Mouse (Mus musculus) neutrophil, adult 5-6 weeks (primary cell): ENCODE results near the gene Cacna2d2. TPM values are rescaled to one million over a fixed set of nuclear protein-coding genes. Genes with fewer than 3 reads are reported as not detected.

Experiments used
- ATAC-seq: fragments of 151-379, 151-347 bp; 2 replicates; pipeline ENCODE4 v1.8.0; 2017; ENCODE audit warnings: mild to moderate bottlenecking, moderate TSS enrichment; ENCODE audit not compliant: insufficient number of reproducible peaks, poor library complexity, low FRiP score, severe bottlenecking; ENCODE audit errors: extremely low read depth
- total RNA-seq: library from RNA; stranded (forward); fragments of 200-1000 nt; gene quantifications from 2 replicates; pipeline ENCODE4 v1.2.3, GENCODE M21; 2017

Cacna2d2 gene
- total RNA-seq, 1 experiment from 2014 or later = 0.58 TPM

DNA sequence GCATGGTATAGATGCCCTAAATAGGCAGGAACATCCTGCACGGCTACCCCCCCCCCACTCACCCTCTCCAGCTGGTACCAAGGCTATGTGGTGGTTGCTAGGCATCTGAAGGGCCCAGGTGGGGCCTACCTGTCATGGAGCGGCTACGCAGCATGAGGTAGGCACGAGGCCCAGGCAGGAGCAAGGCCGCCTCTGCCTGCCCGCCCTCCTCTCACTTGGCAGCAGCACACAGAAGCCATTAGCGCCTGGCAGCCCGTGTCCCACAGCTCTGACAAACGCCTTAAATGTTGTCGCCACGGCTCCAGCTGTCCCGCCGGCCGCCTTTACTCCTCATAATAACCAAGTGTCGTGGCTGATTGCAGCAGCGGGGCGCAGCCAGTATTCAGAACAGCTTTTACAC is 84.9 kb downstream of the Cacna2d2 start:
- ATAC-seq = no peak

DNA sequence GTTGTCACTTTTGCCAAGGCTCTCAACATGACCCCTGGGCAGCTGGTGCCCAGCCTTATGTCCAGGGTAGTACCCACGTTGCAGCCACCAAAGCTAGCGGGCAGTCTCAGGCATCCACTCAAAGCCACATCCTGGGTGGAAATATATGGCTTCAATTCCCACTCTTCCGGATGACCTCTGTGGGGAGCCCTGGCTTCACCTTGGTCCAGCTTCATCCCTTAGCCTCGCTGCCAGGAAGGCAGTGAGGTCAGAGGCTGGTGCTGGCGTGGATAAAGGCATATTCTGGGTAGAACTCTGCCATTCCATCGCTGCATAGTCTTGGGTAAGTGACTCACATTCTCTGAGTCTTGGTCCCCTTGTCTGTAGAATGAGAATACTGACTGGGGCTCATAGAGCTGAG is 85.4 kb downstream of the Cacna2d2 start:
- no peak for ATAC-seq

DNA sequence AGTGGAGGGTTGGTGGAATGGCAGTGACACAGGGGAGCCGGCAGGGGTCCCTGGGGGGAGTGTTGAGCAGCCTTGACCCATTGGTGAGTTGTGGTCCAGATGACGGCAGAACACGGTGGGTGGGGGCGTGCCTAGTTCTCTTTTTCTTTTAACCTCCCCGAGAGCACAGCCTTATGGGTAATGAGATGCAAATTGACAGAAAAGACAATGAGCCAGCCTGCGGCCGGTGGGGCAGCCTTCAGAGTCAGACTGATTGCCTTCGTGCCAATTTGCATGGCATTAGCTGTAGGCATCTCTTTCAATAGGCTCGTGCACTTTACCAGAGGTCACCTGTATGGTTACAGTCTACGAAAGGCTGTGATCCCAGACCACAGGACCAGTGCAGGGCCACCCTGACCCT is 86.7 kb downstream of the Cacna2d2 start:
- no peak for ATAC-seq

DNA sequence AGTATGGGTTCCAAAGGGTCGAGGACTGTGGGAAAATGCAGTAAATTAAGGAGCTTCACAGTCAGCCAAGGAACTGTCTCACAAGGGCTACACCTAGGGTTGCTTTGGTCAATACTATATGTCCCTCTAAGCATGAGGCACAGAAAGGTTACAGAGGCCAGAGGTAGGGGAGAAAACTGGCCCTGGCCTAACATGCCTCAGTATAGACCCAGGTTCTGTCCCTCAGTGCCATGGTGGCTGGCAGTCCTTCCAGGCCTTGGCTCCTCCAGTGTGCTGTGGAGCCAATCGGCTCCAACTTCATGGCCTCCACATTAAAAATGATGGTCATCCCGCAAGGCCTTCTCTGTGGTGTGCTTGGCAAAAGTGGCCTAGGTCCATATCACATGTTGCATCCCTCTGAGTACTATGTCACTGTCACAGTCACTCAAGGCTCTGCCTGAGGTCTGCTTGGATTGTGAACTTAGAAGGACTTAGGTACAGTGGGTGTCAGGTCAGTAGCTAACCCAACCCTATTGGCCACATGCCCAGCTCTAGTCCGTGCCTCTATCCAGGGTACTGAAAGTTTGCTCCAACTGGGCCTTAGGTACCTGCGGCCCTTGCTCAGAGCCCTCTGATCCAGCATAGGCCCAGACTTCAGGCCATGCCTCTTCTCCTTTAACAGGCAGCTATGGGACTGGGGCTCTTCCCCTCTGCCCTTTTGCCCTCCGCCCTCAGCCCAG is 87.3 kb downstream of the Cacna2d2 start:
- no peak for ATAC-seq

DNA sequence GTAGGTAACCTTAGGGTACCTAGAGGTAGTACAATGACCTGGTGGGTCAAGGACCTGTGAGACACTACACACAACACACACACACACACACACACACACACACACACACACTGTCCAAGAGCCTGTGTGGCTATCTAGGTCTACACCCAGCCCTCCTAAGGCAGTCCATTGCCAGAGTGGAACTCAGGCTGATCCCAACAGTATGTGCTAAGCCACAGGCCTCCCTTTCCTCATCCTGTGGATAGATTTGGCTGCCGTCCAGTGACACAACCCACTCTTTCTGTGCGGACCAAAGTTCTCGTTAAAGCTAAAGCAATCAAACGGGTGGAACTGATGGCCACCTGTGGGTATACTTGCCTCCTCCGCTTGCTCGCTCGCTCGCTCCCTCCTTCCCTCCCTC is 90.7 kb downstream of the Cacna2d2 start:
- no peak for ATAC-seq

DNA sequence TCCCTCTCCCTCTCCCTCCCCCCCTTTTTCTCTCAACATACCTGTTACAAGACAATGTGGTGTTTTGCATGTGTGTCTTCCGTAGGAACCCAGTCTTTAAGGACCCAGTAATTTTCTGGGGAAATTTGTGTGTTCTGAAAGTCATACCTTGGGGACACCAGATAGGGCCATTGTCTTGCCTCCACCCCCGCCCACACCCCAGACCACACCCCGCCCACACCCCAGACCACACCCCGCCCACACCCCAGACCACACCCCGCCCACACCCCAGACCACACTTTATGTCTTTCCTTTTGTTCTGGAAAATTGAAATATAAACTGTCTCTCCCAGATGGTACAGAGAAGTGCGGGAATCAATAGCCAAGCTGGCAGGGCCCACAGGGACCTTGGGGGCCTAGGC is 91.2 kb downstream of the Cacna2d2 start:
- no peak for ATAC-seq

DNA sequence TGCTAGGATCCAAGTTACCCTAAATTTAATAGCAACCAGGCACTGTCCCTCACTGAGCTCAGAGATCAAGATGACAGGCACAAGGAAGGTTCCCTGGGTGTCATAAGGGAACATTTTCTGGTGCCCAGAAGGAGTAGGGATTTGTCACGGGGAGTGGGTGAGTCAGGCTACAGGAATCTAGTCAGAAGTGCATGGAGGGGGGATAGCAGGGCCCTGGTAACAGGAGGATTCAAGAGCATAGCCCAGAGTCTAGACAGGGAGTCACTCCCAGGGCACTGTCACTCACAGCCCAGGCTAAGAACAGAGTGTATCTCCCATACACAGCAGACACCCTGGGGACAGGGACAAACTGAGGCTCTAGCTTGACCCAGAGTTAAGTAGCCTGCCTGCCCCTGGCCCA is 94.1 kb downstream of the Cacna2d2 start:
- no peak for ATAC-seq

DNA sequence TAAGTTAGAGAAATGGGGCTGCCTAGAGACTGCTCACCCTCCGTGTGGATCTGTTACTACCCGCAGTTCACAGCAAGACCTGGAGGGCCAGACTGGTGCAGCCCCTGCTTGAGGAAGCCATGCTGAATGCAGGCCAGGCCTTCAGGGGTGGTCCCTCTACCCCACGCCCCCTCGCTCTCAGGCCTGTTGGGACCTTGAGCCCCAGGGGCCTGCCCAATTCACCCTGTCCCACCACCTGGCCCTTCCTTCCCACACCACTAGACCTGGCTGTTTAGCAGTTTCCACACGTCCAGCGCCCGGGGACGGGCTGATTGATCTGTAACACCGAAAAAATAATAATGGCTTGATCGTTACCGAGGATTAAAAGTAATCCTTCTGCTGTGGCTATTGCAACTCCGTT is 94.8 kb downstream of the Cacna2d2 start:
- no peak for ATAC-seq

DNA sequence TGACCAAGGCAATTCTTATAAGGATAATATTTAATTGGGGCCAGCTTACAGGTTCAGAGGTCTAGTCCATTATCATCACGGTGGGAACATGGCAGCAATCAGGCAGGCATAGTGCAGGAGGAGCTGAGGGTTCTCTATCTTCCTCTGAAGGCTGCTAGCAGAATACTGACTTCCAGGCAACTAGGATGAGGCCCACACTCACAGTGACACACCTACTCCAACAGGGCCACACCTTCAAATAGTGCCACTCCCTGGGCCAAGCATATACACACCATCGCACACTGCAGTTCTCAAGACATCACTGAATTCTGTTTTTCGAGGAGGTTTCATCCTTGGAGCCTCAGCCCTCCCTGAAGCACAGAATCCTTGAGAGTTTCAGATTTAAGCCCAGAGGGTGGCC is 96.9 kb downstream of the Cacna2d2 start:
- no peak for ATAC-seq

DNA sequence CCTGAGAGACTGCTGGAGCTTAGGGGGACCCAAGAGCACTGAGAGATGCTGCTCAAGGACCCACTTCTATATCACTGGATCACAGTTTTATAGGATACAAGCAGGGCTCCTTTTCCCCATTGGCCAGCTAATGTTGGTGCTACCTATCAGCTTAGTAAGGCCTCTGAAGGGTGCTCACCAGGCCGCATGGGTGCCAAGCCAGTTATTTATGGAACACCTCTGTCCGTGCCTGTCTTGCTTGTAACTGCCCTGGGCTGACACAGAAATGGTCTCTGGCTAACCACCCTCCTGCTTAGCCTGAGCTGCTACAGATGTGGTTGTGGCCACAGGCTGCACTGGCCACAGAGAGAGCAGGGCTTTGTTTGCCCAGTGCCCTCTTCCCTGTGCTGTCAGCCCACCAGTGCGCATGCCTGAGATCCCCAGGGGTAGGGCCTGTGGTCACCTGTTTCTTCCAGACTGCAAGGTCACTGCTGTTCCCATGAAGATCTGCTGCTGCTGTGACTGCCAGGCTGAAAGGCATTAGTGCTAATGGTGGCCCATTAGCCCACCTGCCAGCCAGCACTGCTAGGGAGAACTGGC is 101.4 kb downstream of the Cacna2d2 start:
- no peak for ATAC-seq

DNA sequence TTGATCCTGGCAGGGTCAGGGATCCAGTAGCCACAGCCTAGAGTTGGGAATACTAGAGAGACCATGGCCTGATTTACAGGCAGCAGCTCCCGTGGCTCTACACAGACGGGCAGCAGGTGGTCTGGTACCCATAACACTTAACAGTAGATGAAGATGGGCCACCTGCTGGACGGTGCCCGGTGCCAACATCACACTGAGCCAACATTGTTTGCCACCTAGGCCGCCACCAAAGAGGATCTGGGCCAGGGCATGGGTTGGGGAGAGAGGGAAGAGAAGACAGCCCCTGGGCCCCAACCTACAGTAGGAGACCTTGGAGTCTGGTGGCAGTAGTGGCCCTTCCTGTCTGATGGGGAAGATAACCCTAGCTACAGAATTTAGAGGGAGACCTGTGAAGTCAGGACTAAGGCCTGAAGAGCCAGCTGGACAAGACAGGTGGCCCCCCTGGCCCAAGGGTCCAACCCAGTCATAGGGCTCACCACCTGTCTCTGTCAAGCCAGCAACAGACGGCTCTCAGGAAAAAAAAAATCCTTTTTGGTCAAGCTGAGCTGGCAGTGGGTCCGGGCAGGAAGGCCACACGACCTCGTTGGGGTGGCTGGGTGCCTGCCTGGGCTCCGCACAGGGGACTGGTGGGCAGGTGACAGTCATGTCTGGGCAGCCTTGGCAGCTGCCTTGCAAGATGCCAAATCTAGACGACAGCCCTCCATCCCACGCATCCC is 102.9 kb downstream of the Cacna2d2 start:
- ATAC-seq = no peak

DNA sequence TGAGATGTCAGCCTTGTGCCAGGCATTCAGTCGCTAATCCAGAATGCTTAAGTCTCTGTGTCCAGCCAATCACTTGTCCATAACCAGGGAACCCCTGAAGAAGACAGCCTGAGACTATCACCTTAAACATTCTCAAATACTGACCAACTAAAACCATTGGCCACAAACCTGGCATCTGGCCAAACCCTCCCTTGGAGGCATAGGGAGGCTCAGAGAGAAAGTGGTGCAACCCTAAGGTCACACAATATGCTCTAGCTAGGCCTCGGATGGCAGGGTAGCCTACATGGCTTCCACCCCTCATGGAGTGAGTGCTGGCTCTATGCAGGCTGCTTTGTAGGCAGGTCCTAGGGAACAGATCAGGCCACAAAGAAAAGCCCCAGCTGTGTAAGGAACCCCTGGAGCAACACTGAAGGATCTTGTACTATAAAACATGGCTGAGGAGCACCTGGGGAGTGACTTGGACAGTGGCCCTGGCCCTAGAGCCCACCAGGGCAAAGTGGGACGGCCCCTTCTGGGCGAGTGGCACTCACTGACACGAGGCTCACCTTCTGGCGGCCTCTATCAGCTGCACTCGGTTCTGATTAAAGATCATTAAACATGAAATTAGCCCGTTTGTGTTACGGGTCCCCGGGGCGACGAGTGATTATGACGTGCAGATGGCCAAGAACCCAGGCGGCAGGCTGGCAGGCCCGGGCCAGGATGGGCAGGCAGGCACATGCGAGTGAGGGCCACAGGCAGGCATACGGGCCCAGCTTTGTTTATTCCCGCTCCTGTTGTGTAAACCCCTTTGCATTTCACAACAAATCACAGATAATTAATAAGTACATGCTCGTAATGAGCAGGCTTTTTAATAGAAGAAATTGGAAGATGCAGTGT is 105.5 kb downstream of the Cacna2d2 start:
- no peak for ATAC-seq

DNA sequence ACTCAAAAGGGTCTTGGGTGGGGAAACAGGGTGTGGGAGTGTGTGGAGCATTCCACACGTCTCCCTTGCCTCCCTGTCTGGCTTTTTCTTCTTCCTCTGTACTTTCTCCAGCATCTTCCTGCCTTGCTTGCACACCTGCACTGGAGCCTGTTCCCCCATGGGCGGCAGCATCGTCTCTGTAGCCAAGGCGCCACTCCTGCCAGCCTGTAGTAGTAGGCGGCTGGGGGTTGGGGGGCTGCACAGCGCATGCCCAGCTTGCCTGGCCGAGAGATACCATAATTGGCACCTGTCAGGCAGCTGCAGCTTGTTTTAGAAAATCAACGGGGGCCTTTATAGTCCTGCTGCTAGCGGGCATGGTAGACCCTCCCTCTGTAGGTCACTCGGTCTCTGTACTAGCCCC is 108.9 kb downstream of the Cacna2d2 start:
- ATAC-seq = no peak

DNA sequence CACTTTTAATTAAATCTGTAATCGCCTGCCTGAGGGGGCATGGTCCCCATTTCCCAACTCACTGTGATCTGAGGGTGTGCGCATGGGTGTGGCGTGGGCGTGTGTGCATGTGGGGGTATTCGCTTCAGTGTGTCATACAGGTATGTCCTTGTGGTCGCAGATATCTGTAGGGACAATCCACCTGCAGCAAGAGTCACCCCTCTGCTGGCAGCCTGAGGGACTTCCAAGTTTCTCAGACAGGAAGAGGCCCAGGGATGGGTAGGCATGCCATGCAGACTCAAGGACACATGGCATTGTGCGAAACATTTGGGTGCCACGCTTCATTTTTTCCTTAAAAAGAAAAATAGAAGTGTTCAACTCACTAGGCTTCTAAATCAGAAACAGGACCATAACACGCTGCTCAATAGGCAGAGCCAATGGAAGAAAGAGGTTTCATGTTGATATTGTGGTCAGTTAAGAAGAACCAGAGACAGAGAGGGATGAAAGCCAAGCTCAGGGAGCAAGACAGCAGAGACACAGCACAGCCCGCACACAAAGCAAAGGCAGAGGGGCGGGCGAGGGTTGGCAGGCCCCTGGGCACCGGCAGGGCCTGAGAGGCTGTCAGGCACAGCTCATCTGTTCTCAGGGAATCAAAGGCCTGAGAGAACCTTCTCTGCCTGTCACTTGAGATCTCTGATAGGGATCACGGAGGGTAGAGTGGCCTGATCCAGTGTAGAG is 111.1 kb downstream of the Cacna2d2 start:
- no peak for ATAC-seq

DNA sequence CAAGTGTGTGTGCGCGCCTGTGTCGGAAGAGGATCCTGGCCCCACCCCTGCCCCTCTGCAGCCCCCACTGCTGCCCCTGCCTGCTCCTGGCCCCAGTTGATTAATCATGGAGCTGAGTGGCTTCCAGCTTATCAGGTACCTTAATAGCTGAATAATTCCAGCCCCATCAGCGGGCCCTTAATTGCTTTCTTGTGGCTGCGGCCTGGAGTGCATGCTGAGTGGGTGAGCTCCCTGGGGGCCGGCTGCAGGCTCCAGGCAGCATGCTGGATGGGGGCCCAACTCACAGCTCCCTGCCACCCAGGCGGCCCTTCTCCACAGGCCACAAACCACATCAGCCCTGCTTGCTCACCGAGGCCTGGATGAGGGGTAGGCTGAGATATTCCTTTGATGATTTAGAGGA is 112.0 kb downstream of the Cacna2d2 start:
- ATAC-seq = no peak

DNA sequence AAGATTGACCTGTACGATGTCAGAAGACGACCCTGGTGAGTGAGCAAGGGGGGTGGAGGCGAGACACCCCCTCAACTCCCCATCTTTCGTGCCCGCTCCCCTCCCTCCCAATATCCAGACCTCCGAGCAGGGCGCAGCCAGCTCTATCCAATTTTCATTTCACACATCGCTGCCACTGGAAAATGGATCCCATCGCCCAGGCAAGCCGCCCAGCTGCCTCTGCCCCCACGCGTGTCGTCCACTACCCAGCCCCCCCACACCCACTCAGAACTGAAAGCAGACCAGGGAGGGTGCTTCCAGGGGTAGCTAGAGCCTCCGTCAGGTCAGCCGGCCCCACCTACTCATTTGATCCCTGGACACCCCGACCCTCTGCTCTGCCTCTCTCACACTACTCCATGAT is 112.9 kb downstream of the Cacna2d2 start:
- no peak for ATAC-seq

DNA sequence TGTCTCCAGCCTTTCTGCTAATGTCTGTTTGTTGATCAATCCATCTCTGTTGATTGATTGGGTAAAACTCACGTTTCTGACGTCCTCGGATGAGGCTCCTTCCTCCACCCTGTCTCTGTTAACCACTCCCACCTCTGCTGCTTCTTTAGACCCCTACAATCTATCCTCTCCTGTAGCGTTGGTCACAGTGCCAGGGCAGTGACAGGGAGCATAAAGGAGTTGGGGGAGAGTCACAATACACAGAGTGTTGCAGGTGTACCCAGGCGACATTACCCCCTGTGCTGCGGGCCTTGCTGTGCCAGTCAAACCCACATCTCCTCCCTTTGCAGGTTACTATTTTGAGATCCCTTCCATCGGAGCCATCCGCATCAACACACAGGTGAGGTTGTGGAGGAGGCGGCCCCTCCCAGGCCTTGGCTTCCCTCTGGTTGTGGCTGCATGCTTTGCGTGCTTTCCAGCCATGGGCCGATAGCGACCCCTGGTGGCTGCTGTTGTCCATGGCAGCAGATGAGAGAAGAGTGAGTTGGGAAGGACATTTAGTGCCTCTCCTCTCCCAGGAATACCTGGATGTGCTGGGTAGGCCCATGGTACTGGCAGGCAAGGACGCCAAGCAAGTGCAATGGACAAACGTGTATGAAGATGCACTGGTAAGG is 115.0 kb downstream of the Cacna2d2 start:
- peak; percentile 55 for ATAC-seq

DNA sequence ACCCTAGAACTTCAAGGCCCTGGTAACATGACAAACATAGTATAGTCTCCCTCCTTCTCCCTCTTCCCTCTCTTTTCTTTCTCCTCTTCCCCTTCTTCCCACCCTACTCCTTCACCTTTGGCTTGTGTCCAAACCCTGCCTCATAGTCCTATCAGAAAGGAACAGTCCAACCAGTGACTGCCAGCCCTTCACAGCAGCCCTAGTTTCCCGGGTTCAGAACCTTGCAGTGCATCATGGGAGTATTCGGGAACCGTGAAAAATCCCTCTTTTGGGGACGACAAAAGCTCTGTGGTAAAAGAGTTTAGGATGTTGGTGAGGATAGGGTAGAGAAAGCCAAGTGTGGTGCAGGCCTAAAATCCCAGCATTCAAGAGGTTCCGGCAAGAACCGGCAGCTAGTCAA is 120.9 kb downstream of the Cacna2d2 start:
- ATAC-seq = no peak
